Mouse (Mus musculus): ENCODE results near the gene Dip2b. TPM values are rescaled to one million over a fixed set of nuclear protein-coding genes. Genes with fewer than 3 reads are reported as not detected.

The Dip2b gene
- polyA plus RNA-seq, 1 experiment from 2014 or later: 16.4 TPM

GRCm38 (mm10) chr15:100227663-100228534 is 189.4 kb downstream of the Dip2b start, which contains the start of gene Atf1:
Atf1 (plus strand) TSS chr15:100227819.
- Histone ChIP-seq H3K9me3 (replicated peaks) (0 out of 2 replicates have a peak, but pooled peaks cover 5% of the 10 kb centered on the region), H3K4me3 (peak within 1 kb of the TSS; percentile 91), H3K36me3 (peaks cover 34% of the 10 kb centered on the region), H3K27me3 (ENCODE audit: low read depth, poor library complexity, severe bottlenecking) (no peaks in the 10 kb centered on the region), H3K4me1 (peaks cover 17% of the 10 kb centered on the region), H3K27ac (peak within 1 kb of the TSS; percentile 100)
- under 1% methylated on average over 119 of the region's 133 CpGs for WGBS
- peak; percentile 96 for DNase-seq (ENCODE audit: low spot score)

DNA sequence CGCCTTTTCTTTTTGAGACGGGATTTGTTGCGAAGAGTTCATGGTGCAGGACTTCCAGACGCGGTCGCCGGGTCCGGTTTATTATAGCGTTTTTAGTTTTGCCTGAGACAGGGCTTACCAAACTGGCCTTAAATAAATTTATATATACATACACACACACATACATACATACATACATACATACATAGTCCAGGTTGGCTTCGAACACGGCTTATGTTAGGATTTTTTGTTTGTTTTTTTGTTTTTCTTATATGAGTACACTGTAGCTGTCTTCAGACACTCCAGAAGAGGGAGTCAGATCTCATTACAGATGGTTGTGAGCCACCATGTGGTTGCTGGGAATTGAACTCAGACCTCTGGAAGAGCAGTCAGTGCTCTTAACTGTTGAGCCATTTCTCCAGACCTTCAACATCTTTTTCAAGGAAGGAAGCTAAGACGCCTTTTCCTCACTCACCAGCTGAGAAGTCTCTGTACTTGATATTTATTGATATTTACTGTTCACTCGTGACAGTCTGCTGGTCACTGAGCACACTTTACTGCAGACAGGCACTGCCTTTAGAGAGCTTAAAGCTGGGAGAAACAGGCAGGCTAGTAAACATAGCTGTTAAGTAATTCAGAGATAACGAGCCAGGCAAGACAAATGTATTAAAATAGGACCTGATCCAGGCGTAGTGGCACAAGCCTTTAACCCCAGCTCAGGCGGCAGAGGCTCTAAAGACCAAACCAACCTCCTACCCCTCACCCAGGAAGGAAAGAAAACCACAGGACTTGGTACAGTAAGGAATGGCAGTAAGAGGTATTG is 190.3 kb downstream of the Dip2b start:
- peak overlapping the region; percentile 91 for H3K4me3 ChIP-seq
- H3K36me3 ChIP-seq: peaks cover 34% of the 10 kb centered on the region
- WGBS: 15% methylated on average over 16 of the region's 16 CpGs
- no peaks in the 10 kb centered on the region for H3K9me3 ChIP-seq (replicated peaks)
- H3K4me1 ChIP-seq: peaks cover 17% of the 10 kb centered on the region
- no peaks in the 10 kb centered on the region for H3K27me3 ChIP-seq (ENCODE audit: low read depth, poor library complexity, severe bottlenecking)
- DNase-seq (ENCODE audit: low spot score): no peak
- H3K27ac ChIP-seq: peak overlapping the region; percentile 100

DNA sequence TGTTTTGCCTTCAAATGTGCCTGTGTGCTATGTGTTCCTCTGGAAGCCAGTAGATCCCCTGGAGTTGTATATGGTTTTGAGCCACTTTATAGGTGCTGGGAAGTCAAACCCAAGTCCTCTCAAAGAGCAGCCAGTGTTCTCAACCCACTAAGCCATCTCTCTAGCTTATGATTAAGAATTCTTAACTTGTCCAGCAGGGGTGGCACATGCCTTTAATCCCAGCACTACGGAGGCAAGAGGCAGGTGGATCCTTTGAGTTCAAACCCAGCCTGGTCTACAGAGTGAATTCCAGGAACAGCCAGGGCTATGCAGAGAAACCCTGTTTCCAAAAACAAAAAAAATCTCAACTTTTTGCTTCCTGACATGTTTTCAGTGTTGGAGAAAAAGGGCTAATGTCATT is 192.2 kb downstream of the Dip2b start:
- H3K4me3 ChIP-seq: no peak overlapping the region
- H3K27ac ChIP-seq: no peak overlapping the region
- peaks cover 44% of the 10 kb centered on the region for H3K36me3 ChIP-seq
- H3K27me3 ChIP-seq (ENCODE audit: low read depth, poor library complexity, severe bottlenecking): no peaks in the 10 kb centered on the region
- no peaks in the 10 kb centered on the region for H3K9me3 ChIP-seq (replicated peaks)
- no peak for DNase-seq (ENCODE audit: low spot score)
- WGBS: 89% methylated on average over 1 of the region's 1 CpGs
- H3K4me1 ChIP-seq: peaks cover 17% of the 10 kb centered on the region

DNA sequence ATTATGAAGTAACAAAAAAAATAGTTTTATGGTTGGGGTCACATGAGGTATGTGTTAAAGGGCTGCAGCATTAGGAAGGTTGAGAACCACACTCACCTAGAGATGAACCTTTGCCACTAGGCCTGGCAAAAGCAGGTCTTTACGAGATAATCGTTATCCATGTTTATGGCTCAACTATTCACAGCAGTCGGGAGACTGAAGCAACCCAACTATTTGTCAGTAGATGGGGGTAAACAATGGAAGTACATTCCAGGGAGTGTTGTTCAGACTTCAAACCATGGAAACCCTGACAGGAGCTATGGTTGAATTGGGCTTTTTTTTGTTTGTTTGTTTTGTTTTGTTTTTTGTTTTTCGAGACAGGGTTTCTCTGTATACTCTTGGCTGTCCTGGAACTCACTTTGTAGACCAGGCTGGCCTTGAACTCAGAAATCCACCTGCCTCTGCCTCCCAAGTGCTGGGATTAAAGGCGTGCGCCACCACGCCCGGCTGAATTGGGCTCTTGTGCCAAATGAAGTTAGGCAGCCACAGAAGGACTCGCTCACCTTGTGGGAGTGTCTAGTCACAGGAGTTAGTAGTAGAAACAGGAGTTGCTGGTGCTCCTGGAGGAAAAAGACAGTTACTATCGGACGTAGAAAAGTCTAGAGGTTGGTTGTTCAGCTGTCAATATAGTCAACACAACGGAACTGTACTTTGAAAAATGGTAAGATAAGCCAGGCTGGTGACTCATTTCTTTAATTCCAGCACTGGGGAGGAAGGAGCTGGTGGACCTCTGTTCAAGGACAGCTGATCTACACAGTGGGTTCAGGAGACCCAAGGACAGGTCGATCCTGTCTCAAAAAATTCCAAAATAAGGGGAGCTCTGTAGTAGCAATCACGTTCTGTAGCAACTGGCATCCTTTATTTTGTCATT is 193.4 kb downstream of the Dip2b start:
- Histone ChIP-seq H3K9me3 (replicated peaks) (no peaks in the 10 kb centered on the region), H3K4me3 (no peak overlapping the region), H3K27ac (no peak overlapping the region), H3K27me3 (ENCODE audit: low read depth, poor library complexity, severe bottlenecking) (no peaks in the 10 kb centered on the region), H3K4me1 (peaks cover 15% of the 10 kb centered on the region), H3K36me3 (peaks cover 52% of the 10 kb centered on the region)
- DNase-seq (ENCODE audit: low spot score): no peak
- WGBS: 88% methylated on average over 14 of the region's 14 CpGs

- H3K27me3 ChIP-seq (ENCODE audit: low read depth, poor library complexity, severe bottlenecking): no peaks in the 10 kb centered on the region
- 95% methylated on average over 12 of the region's 12 CpGs for WGBS
These were observed 196.9 kb downstream of the Dip2b start for GRCm38 (mm10) chr15:100235208-100235965.

DNA sequence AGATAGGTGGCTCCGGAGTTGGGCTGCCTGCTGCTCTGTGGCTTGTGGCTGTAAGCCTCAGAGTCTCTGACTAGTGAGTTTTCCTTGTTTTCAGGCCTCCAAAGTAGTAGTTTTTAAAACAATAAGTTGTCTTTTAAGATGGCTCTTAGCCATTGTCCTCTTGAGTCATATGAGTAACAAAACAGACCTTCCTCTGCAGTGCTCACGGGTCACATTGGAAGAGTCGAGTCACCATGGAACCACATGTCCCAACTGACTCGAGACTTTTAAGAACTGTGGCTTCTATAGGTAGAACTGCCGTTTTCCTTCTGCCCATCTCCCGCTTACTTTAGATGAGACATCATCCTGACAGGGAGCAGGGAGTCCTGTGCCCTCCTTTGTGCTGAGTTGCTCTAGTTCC is 198.5 kb downstream of the Dip2b start:
- 92% methylated on average over 6 of the region's 6 CpGs for WGBS
- no peaks in the 10 kb centered on the region for H3K27me3 ChIP-seq (ENCODE audit: low read depth, poor library complexity, severe bottlenecking)
- H3K4me1 ChIP-seq: no peaks in the 10 kb centered on the region
- DNase-seq (ENCODE audit: low spot score): no peak
- H3K36me3 ChIP-seq: peaks cover 99% of the 10 kb centered on the region
- no peak overlapping the region for H3K4me3 ChIP-seq
- no peak overlapping the region for H3K27ac ChIP-seq
- no peaks in the 10 kb centered on the region for H3K9me3 ChIP-seq (replicated peaks)

More at GRCm38 (mm10) chr15:100235208-100235965, 196.9 kb downstream of the Dip2b start:
- Histone ChIP-seq H3K4me3 (no peak overlapping the region), H3K4me1 (peaks cover 3% of the 10 kb centered on the region; the same call in 1 of the 2 replicates), H3K9me3 (replicated peaks) (no peaks in the 10 kb centered on the region), H3K27ac (no peak overlapping the region), H3K36me3 (peaks cover 87% of the 10 kb centered on the region)
- no peak for DNase-seq (ENCODE audit: low spot score)

DNA sequence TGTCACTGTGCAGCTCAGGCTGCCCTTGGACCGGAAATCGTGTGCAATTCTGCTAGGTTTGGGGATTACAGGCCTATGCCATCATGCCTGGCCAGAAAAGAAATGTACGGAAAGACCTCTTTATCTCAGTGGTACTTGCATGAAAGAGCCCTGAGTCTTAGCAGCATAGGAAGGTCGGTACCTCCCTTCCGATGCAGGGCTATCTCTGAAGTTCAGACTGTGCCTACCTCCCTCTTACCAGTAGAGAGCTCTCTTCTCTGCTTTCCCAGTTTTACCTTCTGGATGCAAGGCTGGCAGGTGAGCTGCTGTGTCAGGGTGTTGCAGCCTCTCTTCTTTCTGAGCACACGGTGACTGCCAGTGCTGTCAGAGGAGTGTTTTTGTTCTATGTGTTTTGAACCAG is 203.3 kb downstream of the Dip2b start:
- Histone ChIP-seq H3K4me3 (no peak overlapping the region), H3K36me3 (peaks cover 100% of the 10 kb centered on the region), H3K27ac (no peak overlapping the region), H3K9me3 (replicated peaks) (no peaks in the 10 kb centered on the region), H3K27me3 (ENCODE audit: low read depth, poor library complexity, severe bottlenecking) (no peaks in the 10 kb centered on the region), H3K4me1 (no peaks in the 10 kb centered on the region)
- DNase-seq (ENCODE audit: low spot score): no peak
- 93% methylated on average over 6 of the region's 6 CpGs for WGBS

- Histone ChIP-seq H3K27ac (no peak overlapping the region), H3K4me1 (no peaks in the 10 kb centered on the region), H3K9me3 (replicated peaks) (no peaks in the 10 kb centered on the region), H3K4me3 (no peak overlapping the region), H3K27me3 (ENCODE audit: low read depth, poor library complexity, severe bottlenecking) (no peaks in the 10 kb centered on the region), H3K36me3 (peaks cover 100% of the 10 kb centered on the region)
- WGBS: 97% methylated on average over 7 of the region's 7 CpGs
- DNase-seq (ENCODE audit: low spot score): no peak
These were observed 207.5 kb downstream of the Dip2b start for GRCm38 (mm10) chr15:100245951-100246350.

GRCm38 (mm10) chr15:100247296-100247695 is 208.8 kb downstream of the Dip2b start:
- Histone ChIP-seq H3K27ac (no peak overlapping the region), H3K9me3 (replicated peaks) (no peaks in the 10 kb centered on the region), H3K27me3 (ENCODE audit: low read depth, poor library complexity, severe bottlenecking) (no peaks in the 10 kb centered on the region), H3K36me3 (peaks cover 100% of the 10 kb centered on the region), H3K4me1 (no peaks in the 10 kb centered on the region), H3K4me3 (no peak overlapping the region)
- DNase-seq (ENCODE audit: low spot score): no peak
- WGBS: 96% methylated on average over 9 of the region's 9 CpGs

DNA sequence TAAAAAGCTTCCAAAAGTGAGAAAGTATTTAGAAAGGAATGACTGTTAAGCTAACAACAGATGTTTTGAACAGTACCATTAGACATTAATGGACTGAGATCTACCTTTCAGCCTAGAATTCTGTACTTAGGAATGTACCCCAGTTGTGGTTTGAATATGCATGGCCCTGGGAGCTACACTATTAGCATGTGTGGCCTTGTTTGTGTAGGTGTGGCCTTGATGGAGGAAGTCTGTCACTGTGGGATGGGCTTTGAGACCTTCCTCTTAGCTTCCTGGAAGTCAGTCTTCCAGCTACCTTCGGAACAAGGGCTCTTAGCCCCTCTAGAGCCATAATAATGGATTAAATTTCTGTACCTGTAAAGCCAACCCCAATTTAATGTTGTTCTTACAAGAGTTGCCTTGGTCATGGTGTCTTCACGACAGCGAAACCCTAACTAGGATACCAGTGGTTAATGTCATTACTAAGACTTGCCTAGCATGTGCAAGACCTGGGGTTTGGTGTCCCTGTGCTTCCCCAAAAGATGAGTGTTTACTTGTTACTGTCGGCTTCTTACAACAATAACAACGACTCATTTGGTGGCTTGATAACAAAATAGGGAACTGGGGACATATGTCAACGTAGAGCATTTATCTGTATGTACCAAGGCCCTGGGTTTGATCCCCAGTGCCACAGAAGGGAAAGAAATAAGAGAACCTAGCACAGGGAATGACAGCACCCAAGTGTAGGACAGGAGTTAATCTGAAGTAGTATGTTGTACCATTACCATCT is 210.4 kb downstream of the Dip2b start:
- H3K27ac ChIP-seq: no peak overlapping the region
- no peak overlapping the region for H3K4me3 ChIP-seq
- 97% methylated on average over 6 of the region's 6 CpGs for WGBS
- no peaks in the 10 kb centered on the region for H3K4me1 ChIP-seq
- no peaks in the 10 kb centered on the region for H3K9me3 ChIP-seq (replicated peaks)
- no peak for DNase-seq (ENCODE audit: low spot score)
- no peaks in the 10 kb centered on the region for H3K27me3 ChIP-seq (ENCODE audit: low read depth, poor library complexity, severe bottlenecking)
- H3K36me3 ChIP-seq: peaks cover 100% of the 10 kb centered on the region

DNA sequence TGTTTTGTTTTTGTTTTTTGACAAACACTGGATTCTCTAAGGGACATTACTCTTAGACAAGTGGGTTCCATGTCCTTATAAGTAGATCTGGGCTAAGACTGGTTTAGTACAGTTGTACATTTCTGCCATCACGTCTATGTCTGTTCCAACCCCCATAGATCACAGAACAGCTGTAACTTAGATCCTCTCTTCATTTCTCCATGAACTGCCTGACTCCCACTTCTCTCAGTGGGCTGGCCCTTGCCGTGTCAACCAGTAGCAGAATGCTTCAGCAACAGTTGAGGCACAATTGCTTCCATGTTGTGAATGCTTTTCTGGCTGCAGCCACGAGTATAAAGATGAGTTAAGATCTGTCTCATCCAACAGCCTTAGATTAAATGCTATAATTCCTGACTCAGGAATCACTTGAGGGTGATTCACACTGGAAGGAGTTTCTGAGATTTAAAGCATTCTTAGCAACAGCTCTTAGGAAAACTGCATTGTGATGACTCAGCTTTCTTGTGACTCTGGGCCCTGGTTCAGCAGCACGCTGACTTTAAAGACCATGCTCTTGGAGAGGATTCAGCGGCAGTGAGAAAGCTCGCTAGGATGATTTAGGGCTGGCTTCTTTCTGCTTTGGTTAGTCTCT is 212.8 kb downstream of the Dip2b start:
- H3K36me3 ChIP-seq: peaks cover 100% of the 10 kb centered on the region
- no peak overlapping the region for H3K27ac ChIP-seq
- DNase-seq (ENCODE audit: low spot score): no peak
- no peaks in the 10 kb centered on the region for H3K4me1 ChIP-seq
- no peak overlapping the region for H3K4me3 ChIP-seq
- WGBS: 94% methylated on average over 6 of the region's 6 CpGs
- H3K27me3 ChIP-seq (ENCODE audit: low read depth, poor library complexity, severe bottlenecking): no peaks in the 10 kb centered on the region
- H3K9me3 ChIP-seq (replicated peaks): no peaks in the 10 kb centered on the region
